ENCODE assay signal across 13 mouse cellular contexts in the genomic region with DNA sequence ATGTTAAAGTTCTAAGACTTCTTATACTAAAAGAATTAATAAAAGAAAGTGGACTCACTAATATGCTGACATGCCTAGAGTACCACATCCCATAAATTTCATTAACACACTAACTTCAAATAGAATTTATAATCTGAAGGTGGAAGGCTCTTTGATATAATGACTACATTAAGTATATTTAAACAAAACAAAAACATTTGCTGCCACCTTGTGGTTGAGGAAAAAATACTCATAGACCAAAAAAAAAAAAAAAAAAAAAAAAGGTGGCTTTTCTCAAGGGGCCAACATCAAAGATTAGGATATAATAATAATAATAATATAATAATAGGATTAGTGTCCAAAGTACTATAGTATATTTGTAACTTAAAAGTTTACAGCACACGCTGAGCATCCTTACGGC.
A peak's percentile ranks its signal among the peaks of the same experiment; 100 is the strongest.
DNase-seq lines count a peak whose midpoint lies in the region; TF ChIP-seq lines count a peak whose summit lies in the region.
"Had no signal": no experiment of that assay in that cellular context is flagged by ENCODE, and none has a peak within 500 bp of the region (broad histone marks: within the 10 kb centered on the region; RNA-seq: fewer than 3 reads in every experiment).

No protein-coding gene starts in this region.

- DNase-seq in left cerebral cortex, adult 2 months (ENCODE audit: extremely low spot score in 1 of 2, low spot score in 2 of 2) = no peak
- DNase-seq in left cerebral cortex, adult 8-10 months (ENCODE audit: low spot score in 2 of 2) = no peak
- peak; percentile 71 for DNase-seq in CD4-positive, CD25-positive, alpha-beta regulatory T cell, adult 2 months (ENCODE audit: low read depth, low spot score)
- peak; percentile 37 for DNase-seq in MN1 (ENCODE audit: low spot score)
- peak; percentile 77 for DNase-seq in induced T-regulatory cell, adult 2 months (ENCODE audit: low read depth)
- no peak for DNase-seq in cerebellum, adult 8-10 months
- DNase-seq in neural tube, embryonic 10.5 days (ENCODE audit: extremely low spot score, low spot score) = no peak
- DNase-seq: cerebellum, adult 2 months; kidney, adult 9 months; lung, postnatal 4 days; spleen, adult 18-20 months had no signal

- TF ChIP-seq CTCF in left cerebral cortex, adult 2 months (IDR thresholded peaks at IDR 0.05) = peak; percentile 49

- H3K27ac ChIP-seq in left cerebral cortex, adult 2 months = no peak overlapping the region
- H3K27ac ChIP-seq: forebrain, embryonic 12.5 days; neural tube, embryonic 13.5 days had no signal

- intact Hi-C loops in left cerebral cortex, adult 2 months (cut with DNase I) = no loop called here

- H3K4me3 ChIP-seq in left cerebral cortex, adult 2 months = no peak overlapping the region
- H3K4me3 ChIP-seq: forebrain, embryonic 12.5 days; neural tube, embryonic 13.5 days had no signal

Comparison
In these comparisons a context has a peak if more than half of its experiments do, and no peak if none do; other contexts are left out.
1. DNase-seq: peak in CD4-positive, CD25-positive, alpha-beta regulatory T cell, adult 2 months (single experiment), MN1 (single experiment) and induced T-regulatory cell, adult 2 months (single experiment); none in left cerebral cortex, adult 2 months (0 of 2), left cerebral cortex, adult 8-10 months (0 of 2), cerebellum, adult 8-10 months (single experiment) and neural tube, embryonic 10.5 days (single experiment).